Mouse (Mus musculus) kidney, adult 2 months (tissue): ENCODE results near the gene Tbx1. TPM values are rescaled to one million over a fixed set of nuclear protein-coding genes. Genes with fewer than 3 reads are reported as not detected.

Experiments
- DNase-seq: peaks from one replicate; pipeline ENCODE4 v3.0.0; 2021
- H3K27ac ChIP-seq: fragments of 200-500 bp; 2 replicates; pipeline ENCODE4 v1.5.1; 2012; ENCODE audit warnings: low read depth, low read length, control low read depth, inconsistent platforms; ENCODE audit not compliant: insufficient read depth
- H3K27me3 ChIP-seq: fragments of 200-500 bp; replicated peaks from 2 replicates; pipeline ENCODE4 v1.6.1; 2012; ENCODE audit warnings: mild to moderate bottlenecking, moderate library complexity, low read length, inconsistent platforms; ENCODE audit not compliant: control insufficient read depth, insufficient read depth
- H3K36me3 ChIP-seq: fragments of 200-500 bp; 2 replicates; pipeline ENCODE4 v1.6.1; 2012; ENCODE audit warnings: mild to moderate bottlenecking, moderate library complexity, low read length, inconsistent platforms; ENCODE audit not compliant: control insufficient read depth, insufficient read depth
- H3K4me1 ChIP-seq: fragments of 200-500 bp; 2 replicates; pipeline ENCODE4 v1.6.1; 2011; ENCODE audit warnings: low read length; ENCODE audit not compliant: control insufficient read depth, insufficient read depth
- H3K4me3 ChIP-seq: fragments of 200-500 bp; 2 replicates; pipeline ENCODE4 v1.5.1; 2011; ENCODE audit warnings: mild to moderate bottlenecking, low read depth, low read length, control low read depth; ENCODE audit not compliant: insufficient read depth
- CTCF ChIP-seq: fragments of 200-500 bp; conservative IDR thresholded peaks from 2 replicates; pipeline ENCODE4 v1.5.1; 2011; ENCODE audit warnings: low read depth, mild to moderate bottlenecking, control low read depth, low read length, moderate library complexity, mixed read lengths; ENCODE audit not compliant: insufficient read depth, insufficient read length
- POLR2A ChIP-seq: fragments of 200-500 bp; IDR thresholded peaks from one replicate; pipeline ENCODE4 v1.6.1; 2011; ENCODE audit warnings: low read depth, low read length, control low read depth
- WGBS: fragments of 180-500 bp; shearing (Covaris S2); methylation state at CpG from one replicate; pipeline ENCODE4 v1.1.7; 2018; 5-methylcytosine and 5-hydroxymethylcytosine counted together
- polyA plus RNA-seq: library from polyadenylated mRNA; depleted of rRNA; stranded (reverse); fragments of >200 nt; gene quantifications from 2 replicates; pipeline ENCODE4 v1.2.3, GENCODE M21; 2012

Tbx1 gene
- polyA plus RNA-seq, 1 experiment = 1.7 TPM

GRCm38 (mm10) chr16:18609099-18609498, 18.6 kb upstream of the Tbx1 start:
- no peak for DNase-seq
- no peaks in the 10 kb centered on the region for H3K4me1 ChIP-seq
- no peak overlapping the region for H3K27ac ChIP-seq
- 85% methylated on average over 2 of the region's 2 CpGs for WGBS
- TF ChIP-seq POLR2A = no peak
- no peak for TF ChIP-seq CTCF
- H3K27me3 ChIP-seq = no peaks in the 10 kb centered on the region
- H3K4me3 ChIP-seq = no peak overlapping the region
- no peaks in the 10 kb centered on the region for H3K36me3 ChIP-seq

GRCm38 (mm10) chr16:18608226-18608625, 17.8 kb upstream of the Tbx1 start:
- DNase-seq = no peak
- H3K27me3 ChIP-seq = no peaks in the 10 kb centered on the region

DNA sequence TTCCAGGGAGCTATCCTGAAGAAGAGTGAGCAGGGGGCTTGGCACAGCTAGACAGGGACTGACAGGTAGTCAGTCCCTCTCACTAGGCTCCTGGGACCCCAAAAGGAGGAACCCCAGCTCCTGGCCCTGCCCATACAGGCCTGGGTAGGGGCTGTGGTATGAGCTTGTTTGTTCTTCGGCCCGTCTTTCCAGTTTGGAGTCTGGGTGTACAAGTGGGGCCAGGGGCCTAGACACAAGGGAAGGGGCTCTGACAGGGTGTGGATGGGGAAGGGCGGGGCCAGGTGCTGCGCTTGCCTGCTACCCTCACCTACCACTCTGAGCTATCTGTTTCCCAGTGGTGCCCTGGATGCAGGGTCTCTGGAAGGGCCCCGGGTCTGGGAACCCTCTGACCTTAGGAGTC, 15.2 kb upstream of the Tbx1 start:
- H3K36me3 ChIP-seq = no peaks in the 10 kb centered on the region

More at GRCm38 (mm10) chr16:18608226-18608625, 17.8 kb upstream of the Tbx1 start:
- Histone ChIP-seq H3K27ac (no peak overlapping the region), H3K4me1 (no peaks in the 10 kb centered on the region), H3K36me3 (no peaks in the 10 kb centered on the region), H3K4me3 (no peak overlapping the region)
- 30% methylated on average over 11 of the region's 11 CpGs for WGBS
- TF ChIP-seq POLR2A (no peak), CTCF (no peak)

DNA sequence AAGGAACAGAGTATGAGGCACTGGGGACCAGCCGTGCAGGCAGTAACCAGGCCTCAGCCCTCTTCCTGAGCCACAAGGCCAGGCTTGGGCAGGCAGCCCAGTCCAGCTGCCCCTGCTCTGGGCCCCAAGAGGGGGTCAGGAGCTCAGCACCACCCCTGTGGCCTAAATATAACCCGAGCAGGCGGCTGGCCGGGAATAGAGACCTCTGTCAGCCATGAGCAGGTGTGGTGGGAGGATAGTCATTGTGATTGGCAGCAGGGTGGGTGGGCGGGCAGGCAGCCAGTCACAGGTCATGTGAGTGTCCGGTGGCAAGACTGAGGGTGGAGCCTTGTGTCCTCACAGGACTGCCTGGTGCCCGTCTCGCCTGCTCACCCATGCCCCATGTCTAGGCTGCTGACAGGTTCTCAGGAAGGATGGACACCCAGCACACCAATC, 13.8 kb upstream of the Tbx1 start:
- no peak for TF ChIP-seq CTCF
- TF ChIP-seq POLR2A = no peak
- no peaks in the 10 kb centered on the region; the same call in 1 of the 2 replicates for H3K27me3 ChIP-seq
- peak; percentile 52 for DNase-seq
- H3K4me3 ChIP-seq = no peak overlapping the region
- no peaks in the 10 kb centered on the region for H3K4me1 ChIP-seq
- H3K27ac ChIP-seq = no peak overlapping the region
- H3K36me3 ChIP-seq = no peaks in the 10 kb centered on the region
- 37% methylated on average over 8 of the region's 8 CpGs for WGBS

More for the DNA sequence above, 15.2 kb upstream of the Tbx1 start:
- 89% methylated on average over 5 of the region's 5 CpGs for WGBS
- DNase-seq = no peak
- Histone ChIP-seq H3K27me3 (no peaks in the 10 kb centered on the region; the same call in 1 of the 2 replicates), H3K4me3 (no peak overlapping the region), H3K27ac (no peak overlapping the region), H3K4me1 (no peaks in the 10 kb centered on the region)
- TF ChIP-seq CTCF (no peak), POLR2A (no peak)

DNA sequence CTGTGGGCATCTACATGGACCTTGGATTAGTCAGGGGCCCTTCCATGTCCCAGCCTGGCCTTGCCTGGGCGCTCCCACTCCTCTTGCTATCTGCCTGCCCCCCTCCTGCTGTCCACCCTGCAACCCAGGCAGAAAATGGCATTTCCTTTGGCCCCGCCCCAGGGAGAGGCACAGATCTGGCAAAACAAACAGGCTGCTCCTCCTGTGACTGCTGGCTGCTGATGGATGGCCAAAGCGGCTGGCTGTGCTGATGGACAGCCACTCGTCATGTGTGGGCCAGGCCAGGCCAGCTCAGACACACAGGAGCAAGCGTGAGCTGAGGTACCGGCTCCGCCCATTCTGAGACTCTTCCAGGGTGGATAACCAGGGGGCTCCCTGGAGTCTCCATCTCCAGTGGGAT, 11.0 kb upstream of the Tbx1 start:
- H3K4me1 ChIP-seq = no peaks in the 10 kb centered on the region
- no peak overlapping the region for H3K27ac ChIP-seq
- WGBS = 73% methylated on average over 7 of the region's 7 CpGs
- no peak overlapping the region for H3K4me3 ChIP-seq
- H3K36me3 ChIP-seq = no peaks in the 10 kb centered on the region
- DNase-seq = no peak
- no peak for TF ChIP-seq POLR2A
- no peak for TF ChIP-seq CTCF
- H3K27me3 ChIP-seq = no peaks in the 10 kb centered on the region; the same call in 1 of the 2 replicates

DNA sequence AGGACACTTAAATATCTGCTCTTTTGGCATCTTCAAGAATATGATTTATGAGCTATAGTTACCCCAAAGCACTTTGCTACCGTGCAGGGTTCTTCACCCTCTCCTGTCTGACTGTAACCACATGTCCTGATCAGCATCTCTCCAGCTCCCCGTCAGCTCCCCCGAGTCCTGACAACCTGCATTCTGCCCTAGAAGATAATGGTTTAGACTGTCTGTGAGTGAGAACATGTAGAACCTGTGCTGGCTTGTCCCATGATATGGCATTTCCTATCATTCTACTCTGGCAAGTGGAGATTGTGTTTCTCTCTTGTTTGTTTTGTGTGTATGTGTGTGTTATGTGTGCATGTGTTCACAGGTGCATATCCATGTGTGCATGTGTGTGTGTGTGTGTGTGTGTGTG, 7.5 kb upstream of the Tbx1 start:
- no peak for TF ChIP-seq CTCF
- no peak for TF ChIP-seq POLR2A
- no peak overlapping the region for H3K4me3 ChIP-seq

DNA sequence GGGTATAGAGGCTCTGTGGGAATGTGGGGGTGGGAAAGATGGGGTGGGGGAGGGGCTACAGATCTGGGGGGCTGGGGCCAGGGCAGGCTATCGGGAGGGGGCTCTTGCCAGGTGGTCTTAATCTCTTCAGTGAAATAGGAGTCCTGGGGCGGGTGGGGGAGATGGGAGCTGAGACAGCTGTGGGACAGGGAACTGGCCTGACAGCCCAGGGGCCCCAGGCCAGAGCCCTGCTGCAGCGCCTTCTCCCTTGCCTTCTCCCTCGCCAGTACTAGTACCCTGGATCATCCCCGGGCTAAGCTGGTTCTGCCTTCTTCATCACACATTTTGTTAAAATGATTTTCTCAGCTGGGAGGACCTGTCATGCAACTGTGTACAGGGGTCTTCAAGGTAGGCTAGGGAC, 5.8 kb upstream of the Tbx1 start:
- no peaks in the 10 kb centered on the region for H3K36me3 ChIP-seq
- H3K4me1 ChIP-seq = no peaks in the 10 kb centered on the region
- H3K4me3 ChIP-seq = no peak overlapping the region
- no peak overlapping the region for H3K27ac ChIP-seq
- no peak for DNase-seq
- no peak for TF ChIP-seq POLR2A
- no peak for TF ChIP-seq CTCF
- no peaks in the 10 kb centered on the region; the same call in 1 of the 2 replicates for H3K27me3 ChIP-seq
- 80% methylated on average over 5 of the region's 5 CpGs for WGBS

More for the DNA sequence above, 7.5 kb upstream of the Tbx1 start:
- Histone ChIP-seq H3K27ac (no peak overlapping the region), H3K36me3 (no peaks in the 10 kb centered on the region), H3K27me3 (no peaks in the 10 kb centered on the region; the same call in 1 of the 2 replicates), H3K4me1 (no peaks in the 10 kb centered on the region)
- 83% methylated on average over 3 of the region's 3 CpGs for WGBS
- no peak for DNase-seq

GRCm38 (mm10) chr16:18593930-18594329, 3.5 kb upstream of the Tbx1 start:
- Histone ChIP-seq H3K27ac (no peak overlapping the region), H3K4me1 (no peaks in the 10 kb centered on the region), H3K27me3 (no peaks in the 10 kb centered on the region), H3K4me3 (no peak overlapping the region), H3K36me3 (no peaks in the 10 kb centered on the region)
- WGBS = 89% methylated on average over 2 of the region's 2 CpGs
- no peak for TF ChIP-seq POLR2A
- TF ChIP-seq CTCF = no peak
- no peak for DNase-seq
